Mouse (Mus musculus) liver, postnatal 0 days (tissue): ENCODE data around the gene Anapc13. TPM values are rescaled to one million over a fixed set of nuclear protein-coding genes. Genes with fewer than 3 reads are reported as not detected.

ENCODE experiments used
- ATAC-seq: fragments of 200-750 bp; cut with Nextera tagmentation; 2 replicates; pipeline ENCODE4 v1.8.0; 2017; ENCODE audit warnings: mild to moderate bottlenecking, moderate library complexity
- DNase-seq: peaks from one replicate; pipeline ENCODE4 v3.0.0-alpha.2; 2016
- H3K27ac ChIP-seq: fragments of 300-500 bp; sonication (generic); 2 replicates; pipeline ENCODE4 v1.5.1; 2014; ENCODE audit warnings: antibody characterized with exemption, moderate library complexity, mild to moderate bottlenecking, low read depth
- H3K27me3 ChIP-seq: fragments of 300-500 bp; sonication (generic); 2 replicates; pipeline ENCODE4 v1.6.1; 2014; ENCODE audit warnings: low read length, control low read depth, mixed read lengths; ENCODE audit not compliant: insufficient read depth
- H3K36me3 ChIP-seq: fragments of 300-500 bp; sonication (generic); replicated peaks from 2 replicates; pipeline ENCODE4 v1.6.1; 2014; ENCODE audit warnings: mild to moderate bottlenecking, control low read depth, low read length, moderate library complexity, mixed read lengths; ENCODE audit not compliant: insufficient read depth
- H3K4me1 ChIP-seq: fragments of 300-500 bp; sonication (generic); 2 replicates; pipeline ENCODE4 v1.6.1; 2014; ENCODE audit warnings: antibody characterized with exemption, mild to moderate bottlenecking, control low read depth; ENCODE audit not compliant: insufficient read depth
- H3K4me2 ChIP-seq: fragments of 300-500 bp; sonication (generic); 2 replicates; pipeline ENCODE4 v1.6.1; 2014; ENCODE audit warnings: low read depth, mild to moderate bottlenecking, low read length, moderate library complexity, mixed read lengths
- H3K4me3 ChIP-seq: fragments of 300-500 bp; sonication (generic); 2 replicates; pipeline ENCODE4 v1.5.1; 2014; ENCODE audit warnings: low read depth, low read length
- H3K9ac ChIP-seq: fragments of 300-500 bp; sonication (generic); replicated peaks from 2 replicates; pipeline ENCODE4 v1.6.1; 2014; ENCODE audit warnings: mild to moderate bottlenecking, moderate library complexity
- H3K9me3 ChIP-seq: fragments of 300-500 bp; sonication (generic); 2 replicates; pipeline ENCODE4 v1.6.1; 2016; ENCODE audit warnings: mild to moderate bottlenecking, control low read depth, low read length, mixed read lengths
- CTCF ChIP-seq: sonication (generic); IDR thresholded peaks from 2 replicates; pipeline ENCODE4 v1.5.1; 2016; ENCODE audit warnings: antibody characterized with exemption, low read depth
- EP300 ChIP-seq: IDR thresholded peaks from 2 replicates; pipeline ENCODE4 v1.6.1; 2016; ENCODE audit warnings: antibody characterized with exemption, low read depth, mild to moderate bottlenecking
- WGBS: fragments of 180-500 bp; shearing (Covaris S2); extraction: QIAGEN DNeasy Blood & Tissue Kit; methylation state at CpG from one replicate; pipeline ENCODE4 v1.1.7; 2014; ENCODE audit not compliant: insufficient replicate concordance; 5-methylcytosine and 5-hydroxymethylcytosine counted together
- polyA plus RNA-seq: library from polyadenylated mRNA; unstranded; fragments of >200 nt; fragmentation: Nextera tagmentation; extraction: Ambion mirVana; gene quantifications from 2 replicates; pipeline ENCODE4 v1.2.1, GENCODE M21; 2015

Gene Anapc13
- polyA plus RNA-seq, 1 experiment from 2014 or later: 123 TPM

DNA sequence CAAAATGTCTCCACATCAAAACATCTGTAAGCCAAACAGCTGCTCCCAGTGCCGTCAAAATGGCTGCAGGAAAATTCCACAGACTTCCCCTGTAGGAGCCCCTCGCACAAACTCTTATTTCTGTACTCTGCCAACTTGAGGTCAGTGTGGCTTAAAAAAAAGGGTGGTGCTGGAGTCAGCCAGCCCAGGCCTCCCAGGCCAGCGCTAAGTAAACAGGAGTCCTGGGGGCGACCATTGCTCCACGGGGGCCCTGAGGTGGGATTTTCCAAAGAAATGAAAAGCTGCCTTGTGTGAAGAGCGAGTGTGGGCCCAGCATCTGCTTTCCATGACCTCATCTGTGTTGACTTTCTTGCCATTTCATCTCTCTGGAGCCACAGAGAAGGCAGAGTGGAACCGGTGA, 55.4 kb downstream of the Anapc13 start:
- Histone ChIP-seq H3K27me3 (no peaks in the 10 kb centered on the region), H3K9ac (no peak overlapping the region), H3K9me3 (no peaks in the 10 kb centered on the region), H3K27ac (no peak overlapping the region), H3K4me1 (no peaks in the 10 kb centered on the region), H3K4me3 (no peak overlapping the region), H3K4me2 (no peak overlapping the region), H3K36me3 (no peaks in the 10 kb centered on the region)
- DNase-seq (no peak), ATAC-seq (no peak)
- no peak for TF ChIP-seq CTCF
- no peak for TF ChIP-seq EP300
- WGBS: 45% methylated on average over 7 of the region's 7 CpGs

Other genes starting within 250 kb of the Anapc13 start
- not detected in 2 replicates for gene Ky, start 120.5 kb upstream of the Anapc13 start, polyA plus RNA-seq
- gene Cep63, start 238 bp downstream of the Anapc13 start, polyA plus RNA-seq: 15.5 and 16.6 TPM in 2 replicates
- 5.7 and 6.5 TPM in 2 replicates for gene Amotl2, start 90.4 kb downstream of the Anapc13 start, polyA plus RNA-seq
- 4.7 and 8.2 TPM in 2 replicates for gene Ryk, start 208.6 kb downstream of the Anapc13 start, polyA plus RNA-seq